Mouse (Mus musculus): ENCODE data around the gene Gbp10.
"Not testable (repeated sequence)": the region's sequence is repeated elsewhere in the genome, so short reads cannot be mapped to it uniquely, and the experiment has no call there.

GRCm38 (mm10) chr5:105200791-105201355 is 38.5 kb downstream of the Gbp10 start:
- TF ChIP-seq CTCF (conservative IDR thresholded peaks at IDR 0.05; ENCODE audit: low read length); POU5F1 (IDR thresholded peaks at IDR 0.05; ENCODE audit: borderline replicate concordance, low read length): not testable (repeated sequence)

Measured in E14TG2a.4 (cell line).